Mouse (Mus musculus) right cerebral cortex, postnatal 4 days (tissue): ENCODE measurements around the gene Acly.
"Not testable (repeated sequence)": the region's sequence is repeated elsewhere in the genome, so short reads cannot be mapped to it uniquely, and the experiment has no call there.

Experiments used
- DNase-seq: peaks from one replicate; pipeline ENCODE4 v3.0.0-alpha.2; 2022

Gene Acly

GRCm38 (mm10) chr11:100544832-100545745, 17.3 kb upstream of the Acly start, which contains the start of gene Ttc25:
Gene Ttc25, plus strand, starts transcription at chr11:100545607.
- peak; percentile 71 for DNase-seq

DNA sequence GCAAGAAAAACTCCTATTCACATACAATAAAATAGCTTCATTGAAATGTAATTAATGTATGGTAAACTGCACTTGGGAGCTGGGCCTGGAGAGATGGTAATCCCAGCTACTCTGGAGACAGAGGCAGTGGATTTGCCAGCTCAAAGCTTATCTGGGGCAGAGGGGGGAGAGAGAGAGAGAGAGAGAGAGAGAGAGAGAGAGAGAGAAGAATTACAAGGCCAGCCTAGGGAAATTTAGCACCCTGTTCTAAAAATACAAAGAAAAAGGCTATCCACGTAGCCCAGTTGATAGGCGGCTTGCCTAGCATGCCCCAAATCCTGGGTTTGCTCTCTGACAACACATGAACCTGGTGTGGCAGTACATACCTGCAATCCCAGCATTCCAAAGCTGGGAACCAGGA, 13.8 kb upstream of the Acly start:
- no peak for DNase-seq

DNA sequence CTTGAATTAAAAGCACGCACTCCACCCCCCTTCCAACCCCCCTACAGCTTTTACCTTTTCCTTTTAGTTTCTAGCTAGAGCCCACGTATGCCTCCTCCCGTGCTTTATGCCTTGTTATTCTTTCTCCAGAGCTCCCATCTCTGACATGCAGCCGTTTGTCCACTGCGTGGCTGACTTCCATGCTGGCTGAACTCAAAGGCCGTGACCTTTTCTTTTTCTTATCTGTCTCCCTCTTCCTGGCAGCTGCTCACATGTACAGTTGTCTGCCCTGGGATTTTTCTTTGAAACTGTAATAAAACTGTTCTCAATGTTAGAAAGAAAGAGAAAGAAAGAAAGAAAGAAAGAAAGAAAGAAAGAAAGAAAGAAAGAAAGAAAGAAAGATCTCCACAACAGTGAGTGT, 13.2 kb upstream of the Acly start:
- no peak for DNase-seq

DNA sequence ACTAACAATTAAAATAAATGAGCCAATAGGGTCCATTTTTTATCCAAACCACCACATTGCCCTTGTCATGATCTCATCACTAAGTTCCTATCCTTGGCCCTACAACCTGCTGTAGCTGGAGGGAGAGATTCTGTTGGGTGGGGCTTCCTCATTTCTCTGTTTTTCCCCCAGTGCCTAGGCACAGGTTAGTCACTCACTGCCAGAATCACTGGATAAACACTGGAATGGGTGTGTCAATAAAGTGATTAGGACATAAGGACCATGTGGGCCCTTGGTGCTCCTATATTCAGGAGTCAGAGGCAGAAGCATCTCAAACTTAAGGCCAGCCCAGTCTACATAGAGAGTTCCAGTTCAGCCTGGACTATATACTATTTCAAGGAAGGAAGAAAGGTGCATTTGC, 8.7 kb upstream of the Acly start:
- DNase-seq = no peak

DNA sequence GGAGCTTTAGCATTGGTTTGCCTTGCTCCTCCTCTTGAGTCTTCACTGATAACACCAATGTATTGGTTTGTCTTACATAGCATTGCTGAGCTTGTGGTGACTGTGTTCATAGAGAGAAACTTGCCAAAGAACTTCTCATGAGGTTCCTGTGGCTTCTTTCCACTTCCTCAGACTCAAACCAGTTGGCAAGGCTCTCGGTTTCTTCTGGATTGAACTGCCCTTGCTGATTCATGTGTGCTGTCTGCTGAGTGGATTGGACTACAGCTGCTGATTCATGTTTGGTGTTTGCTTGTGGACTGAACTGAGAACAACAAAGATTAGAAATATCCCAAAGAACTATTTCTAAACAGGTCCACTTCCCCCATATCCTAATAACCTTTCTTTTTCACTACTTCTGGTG, 8.2 kb upstream of the Acly start:
- no peak for DNase-seq

GRCm38 (mm10) chr11:100534821-100535220, 7.0 kb upstream of the Acly start:
- DNase-seq = not testable (repeated sequence)

- not testable (repeated sequence) for DNase-seq
Measured at GRCm38 (mm10) chr11:100534411-100534810, 6.6 kb upstream of the Acly start.

DNA sequence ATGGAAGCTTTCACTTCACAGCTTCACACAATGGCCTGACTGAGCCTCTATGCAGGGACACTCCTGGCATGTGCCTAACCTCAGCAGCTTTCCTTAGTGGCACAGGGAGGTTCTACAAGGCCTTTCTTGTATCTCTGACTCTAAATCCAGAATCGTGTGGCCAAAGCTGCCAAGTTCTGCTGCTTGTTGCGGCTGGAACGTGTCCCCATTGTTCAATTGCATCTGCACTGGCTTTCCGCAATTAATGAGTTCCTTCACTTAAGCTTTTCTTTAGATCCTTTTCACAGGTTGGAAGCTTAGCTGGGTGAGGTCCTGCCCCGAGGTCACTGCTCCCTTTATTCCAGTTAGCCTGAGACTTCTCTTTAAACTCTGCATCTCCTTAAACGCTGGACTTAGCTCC, 6.1 kb upstream of the Acly start:
- no peak for DNase-seq

DNA sequence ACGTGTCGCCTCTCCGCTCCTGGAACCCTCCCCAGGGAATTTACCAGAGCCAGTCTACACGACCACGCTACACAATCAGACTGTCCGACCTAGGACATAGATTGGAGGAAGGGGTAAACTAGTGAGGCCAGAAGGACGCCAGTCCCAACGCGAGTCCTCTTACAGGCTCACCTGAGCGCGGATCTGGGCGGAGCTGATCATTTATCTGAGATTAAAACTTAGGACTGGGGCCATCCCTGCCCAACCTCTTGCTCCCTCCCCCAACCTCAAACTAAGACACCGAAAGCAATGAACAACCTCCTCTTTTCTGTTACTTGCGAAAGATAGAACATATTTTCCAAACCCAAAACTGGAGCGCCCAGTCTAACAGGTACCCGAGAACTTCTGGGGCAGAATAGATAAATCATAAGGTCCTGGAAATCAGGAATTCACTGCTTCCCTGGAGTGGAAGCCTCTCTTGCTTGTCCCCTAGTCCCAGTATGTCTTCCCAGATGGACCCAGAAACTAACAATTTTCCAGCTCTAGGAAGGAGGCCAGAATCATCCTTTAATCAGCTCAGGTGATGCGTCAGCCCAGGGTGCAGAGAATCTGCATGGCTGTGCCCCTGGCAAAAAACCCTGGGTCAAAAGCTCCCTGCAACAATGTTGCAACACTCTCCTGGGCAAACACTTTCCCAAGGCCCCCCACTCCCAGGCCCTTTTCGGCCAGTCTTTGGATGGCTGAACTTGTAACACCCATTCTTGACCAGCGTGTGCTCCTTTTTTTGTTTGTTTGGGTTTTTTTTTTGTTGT, 770 bp upstream of the Acly start:
- DNase-seq = no peak

DNA sequence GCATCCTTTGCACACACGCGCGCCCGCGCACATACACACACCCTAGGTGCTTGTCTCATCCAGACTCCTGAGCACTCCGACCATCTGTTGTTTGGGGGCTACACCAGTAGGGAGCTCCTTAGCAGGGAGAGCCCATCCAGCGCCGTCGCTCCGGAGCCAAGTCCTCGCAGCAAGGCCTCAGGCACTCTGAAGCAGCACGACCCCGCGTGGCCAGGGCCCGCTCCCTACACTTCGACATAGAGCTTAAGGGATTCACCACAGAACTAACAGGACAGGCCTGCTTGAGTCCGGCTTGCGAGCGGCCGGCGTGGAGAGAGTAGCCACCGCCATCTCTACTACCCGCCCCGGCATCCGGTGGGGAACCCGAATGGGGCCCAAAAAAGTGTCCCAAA, 738 bp downstream of the Acly start:
- DNase-seq = peak; percentile 57

DNA sequence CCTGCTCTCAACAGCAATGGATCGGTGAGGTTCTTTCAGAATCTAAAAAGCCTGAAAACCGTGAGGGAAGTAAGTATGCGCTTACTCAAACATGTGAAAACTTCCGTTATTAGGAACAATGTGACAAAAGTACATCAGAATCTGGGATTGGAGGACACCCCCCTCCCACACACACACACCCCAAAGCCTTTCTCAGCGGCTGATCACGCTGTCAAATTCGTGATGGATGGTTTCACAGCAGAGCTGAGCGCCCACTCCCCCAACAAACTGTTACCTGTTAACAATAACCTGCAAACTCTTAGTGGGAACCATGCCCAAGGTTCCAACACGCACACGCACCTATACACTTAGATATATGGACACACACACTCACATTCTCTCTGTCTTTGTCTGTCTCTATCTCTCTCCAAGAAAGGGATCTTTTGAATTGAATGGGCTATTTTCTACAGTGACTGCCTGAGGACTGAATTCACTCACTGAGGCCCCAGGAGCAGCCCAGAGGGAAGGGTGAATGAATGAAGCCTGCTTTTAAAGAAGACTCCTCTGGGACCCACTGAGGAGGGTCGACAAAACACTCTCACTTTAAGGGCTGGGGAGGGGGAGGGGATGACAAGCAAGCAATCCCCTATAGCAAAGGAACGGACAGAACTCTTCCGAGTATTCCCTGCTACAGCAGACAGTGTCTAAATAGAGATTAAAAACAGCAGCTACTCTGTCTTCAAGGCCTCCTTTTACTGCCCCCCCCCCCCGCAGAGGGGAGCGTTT, 1.6 kb downstream of the Acly start:
- no peak for DNase-seq

DNA sequence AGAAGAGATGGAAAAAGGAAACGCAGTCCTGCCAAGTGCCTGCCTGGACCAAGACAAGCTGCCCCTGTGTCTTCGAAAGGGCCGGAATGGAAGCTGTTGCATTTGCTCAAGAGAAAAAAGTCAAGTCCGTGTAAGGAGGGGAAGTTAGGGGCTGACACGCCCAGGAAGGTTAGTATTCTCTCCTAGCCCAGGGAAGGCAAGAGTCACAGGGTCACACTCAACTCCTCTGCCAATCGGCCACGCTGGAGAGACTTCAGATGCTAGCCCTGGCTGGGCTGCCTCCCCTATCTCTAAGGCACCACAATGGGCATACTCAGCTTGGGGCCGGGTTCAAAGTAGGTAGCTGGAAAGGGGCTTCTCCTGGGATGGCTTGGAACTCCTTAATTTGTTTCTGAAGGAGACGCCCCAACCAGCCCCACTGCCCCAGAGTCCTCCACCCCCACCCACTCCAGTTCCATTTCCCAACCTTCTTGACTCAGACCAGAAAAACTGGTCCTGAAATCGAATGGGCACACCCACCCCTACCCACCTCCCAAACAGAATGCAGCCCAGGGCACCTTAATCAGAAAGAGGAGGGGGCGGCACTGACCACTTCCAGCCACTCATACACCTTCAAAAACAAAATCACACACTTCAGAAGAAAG, 2.7 kb downstream of the Acly start:
- no peak for DNase-seq

DNA sequence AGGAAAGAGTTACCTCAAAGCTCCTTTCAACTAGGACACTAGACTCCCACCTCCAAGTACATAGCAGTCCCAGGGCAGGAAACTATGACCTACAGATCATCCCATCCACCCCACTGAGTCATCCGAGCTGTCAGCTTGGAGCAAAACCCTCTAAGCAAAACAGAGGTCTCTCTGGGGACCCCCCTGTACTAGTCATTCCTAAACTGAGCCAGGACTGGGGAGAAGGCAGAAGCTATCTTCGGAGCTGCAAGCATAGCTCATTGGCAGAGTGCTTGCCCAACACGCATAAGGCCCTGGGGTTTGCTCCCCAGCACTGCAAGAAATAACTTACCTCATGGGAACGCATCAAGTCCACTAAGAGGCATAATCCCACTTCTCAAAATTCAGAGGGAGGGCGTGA, 3.4 kb downstream of the Acly start:
- no peak for DNase-seq

DNA sequence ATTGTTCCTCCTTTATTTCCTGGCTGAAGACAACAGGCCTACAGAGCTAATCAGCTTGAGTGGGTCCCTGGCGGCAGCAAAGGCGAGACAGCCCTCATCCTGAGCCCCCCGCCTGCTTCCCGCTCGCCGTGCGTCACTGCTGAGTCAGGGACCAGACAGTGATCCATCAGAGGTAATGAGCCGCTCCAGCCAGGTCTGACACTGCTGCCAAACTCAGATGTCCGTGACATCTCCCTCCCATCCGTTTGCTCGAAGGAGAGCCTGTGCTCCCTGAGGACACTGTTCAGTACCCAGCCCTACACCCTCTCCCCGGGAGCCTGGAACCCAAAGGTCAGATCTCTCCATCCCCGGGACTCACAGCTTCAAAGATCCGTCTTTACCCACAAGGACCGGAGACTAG, 7.0 kb downstream of the Acly start:
- DNase-seq = no peak

- DNase-seq = no peak
Measured at GRCm38 (mm10) chr11:100519188-100519587, 8.6 kb downstream of the Acly start.

DNA sequence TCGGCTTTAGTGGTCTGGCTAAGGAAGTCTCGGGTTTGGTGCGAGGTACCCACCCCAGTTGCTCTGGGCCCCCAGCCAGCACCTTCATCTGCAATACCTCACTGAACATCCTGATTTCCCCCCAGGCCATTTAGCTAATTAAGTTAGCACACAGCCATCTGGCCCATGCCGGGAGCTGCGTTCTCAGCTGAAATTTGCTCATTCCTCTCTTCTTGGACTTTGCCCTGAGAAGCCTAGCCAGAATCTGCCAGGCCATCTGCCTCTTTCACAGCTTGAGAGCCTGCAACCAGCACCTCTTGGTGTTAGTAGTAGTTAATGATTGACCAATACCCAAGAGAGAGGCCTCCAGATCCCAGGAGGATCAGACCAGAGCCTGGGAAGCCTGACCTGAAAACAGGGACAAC, 9.6 kb downstream of the Acly start:
- no peak for DNase-seq

GRCm38 (mm10) chr11:100516291-100516690, 11.5 kb downstream of the Acly start:
- no peak for DNase-seq

DNA sequence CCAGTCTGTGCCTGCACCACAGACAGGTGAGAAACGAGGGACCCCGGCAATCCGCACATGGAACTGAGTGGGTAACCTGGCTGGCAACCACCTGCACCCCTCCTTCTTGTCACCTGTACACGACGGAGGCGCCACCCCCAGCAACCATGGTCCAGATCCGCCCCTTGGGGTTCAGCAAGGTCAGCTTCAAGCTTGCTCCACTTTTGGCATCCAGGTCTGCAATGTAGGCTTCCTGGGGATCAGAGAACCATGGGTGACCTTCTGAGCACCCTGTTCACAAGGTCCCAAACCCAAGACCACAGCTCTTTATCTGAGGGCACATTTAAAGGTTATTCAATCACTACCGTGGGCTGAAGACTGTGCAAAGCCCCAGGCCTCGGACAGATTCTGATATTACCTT, 12.0 kb downstream of the Acly start:
- no peak for DNase-seq

GRCm38 (mm10) chr11:100515061-100515460, 12.7 kb downstream of the Acly start:
- no peak for DNase-seq

- DNase-seq = no peak
Measured at GRCm38 (mm10) chr11:100513716-100514115, 14.1 kb downstream of the Acly start.

DNA sequence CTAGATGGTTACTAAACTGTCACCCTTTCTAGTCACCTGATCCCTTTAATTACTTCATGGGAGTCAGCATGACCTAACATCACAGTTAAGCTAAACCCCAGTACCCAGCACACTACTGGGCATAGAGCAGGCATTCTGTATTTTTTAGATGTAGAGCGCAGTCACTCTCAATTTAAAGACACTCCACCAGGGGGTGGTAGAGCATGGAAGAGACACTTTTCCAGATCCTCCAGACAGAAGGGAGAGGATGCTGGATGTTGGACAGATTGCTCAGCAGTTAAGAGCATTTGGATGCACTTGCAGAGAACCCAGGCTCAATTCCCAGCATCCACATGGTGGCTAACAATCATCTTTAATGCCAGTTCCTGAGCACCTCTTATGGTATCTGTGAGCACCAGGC, 15.4 kb downstream of the Acly start:
- DNase-seq = peak; percentile 37

DNA sequence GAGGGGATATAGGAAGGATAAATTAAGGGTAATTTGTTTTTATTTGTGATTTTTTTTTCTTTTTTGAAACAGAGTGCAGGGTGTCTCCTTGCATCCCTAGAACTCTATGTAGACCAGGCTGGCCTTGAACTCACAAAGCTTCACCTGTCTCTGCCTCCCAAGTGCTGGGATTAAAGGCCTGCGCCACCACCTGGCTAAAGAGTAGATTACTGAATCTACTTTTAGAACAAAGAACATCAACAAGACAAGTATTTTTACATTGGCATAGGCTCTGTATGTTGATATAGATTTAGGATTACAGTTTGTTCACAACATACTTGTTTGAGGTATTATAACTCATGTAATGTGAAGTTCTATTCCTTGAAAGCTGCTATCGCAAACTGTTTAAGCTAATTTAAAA, 17.2 kb downstream of the Acly start:
- DNase-seq = no peak

- DNase-seq = no peak
Measured at GRCm38 (mm10) chr11:100505997-100506396, 21.8 kb downstream of the Acly start.
